Mouse (Mus musculus): ENCODE data around the gene Slc22a1.

The Slc22a1 gene

DNA sequence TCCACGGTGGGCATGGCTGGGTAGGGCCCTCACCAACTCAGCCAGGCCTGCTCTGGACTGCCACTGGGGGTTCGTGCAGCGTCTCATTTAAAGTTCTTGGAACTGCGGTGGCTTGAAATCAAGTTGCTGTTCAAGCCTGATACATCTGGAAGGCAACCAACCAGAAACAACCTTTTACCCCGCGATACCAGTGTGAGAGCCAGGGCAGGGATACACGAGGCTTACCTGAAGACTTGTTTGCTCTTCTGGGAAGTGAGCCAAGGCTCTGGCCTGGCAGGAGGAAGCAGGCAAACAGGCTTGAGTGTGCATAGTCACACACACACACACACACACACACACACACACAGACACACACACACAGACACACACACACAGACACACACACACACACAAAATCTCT, at the start of gene Slc22a1:
Gene Slc22a1, minus strand, starts transcription at position 184 of the 400 bp plus-strand sequence.
- DNase-seq: no peak

DNA sequence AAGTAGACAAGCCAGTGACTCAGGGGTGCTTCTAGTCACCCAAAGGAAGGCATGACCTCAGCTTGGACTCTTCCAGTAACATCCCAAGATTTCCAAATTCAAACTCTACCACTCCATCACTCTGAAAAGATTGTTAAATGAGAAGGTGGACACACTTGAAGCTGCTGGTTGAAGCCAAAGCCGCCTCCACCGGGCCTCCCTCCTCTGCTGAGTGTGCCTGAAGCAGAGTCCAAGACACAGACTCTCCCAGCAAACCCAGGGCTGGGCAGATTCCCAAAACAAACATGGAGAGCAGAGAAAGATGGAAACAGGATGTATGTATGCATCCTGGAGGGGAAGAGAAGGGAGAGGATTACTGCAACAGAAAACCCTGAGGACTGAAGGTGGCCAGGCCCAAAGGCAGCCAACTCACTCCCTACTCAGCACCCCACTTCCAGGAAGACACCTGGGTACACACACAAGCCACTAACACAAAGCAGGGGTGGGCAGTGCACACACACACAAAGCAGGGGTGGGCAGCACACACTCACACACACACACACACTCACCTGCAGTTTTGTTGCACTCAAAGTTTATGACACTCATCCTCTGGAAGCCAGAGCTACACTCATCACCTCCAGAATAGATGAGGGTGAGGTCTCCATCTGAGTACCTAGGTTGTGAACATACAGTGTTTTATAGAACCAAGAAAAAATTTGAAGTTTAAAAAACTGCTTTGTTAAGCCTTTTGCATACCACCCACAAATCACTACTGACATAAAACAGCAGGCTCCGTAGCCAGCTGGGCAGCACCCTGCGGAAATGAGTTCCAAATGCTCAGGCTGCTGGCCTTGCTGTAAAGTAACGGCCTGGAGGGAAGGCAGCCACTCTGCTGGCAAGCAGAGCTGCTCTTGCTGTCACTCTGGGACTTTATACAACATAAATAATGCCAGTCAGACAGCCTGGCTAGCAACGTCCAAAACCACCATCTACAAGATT, 49.4 kb upstream of the Slc22a1 start:
- DNase-seq: no peak

DNA sequence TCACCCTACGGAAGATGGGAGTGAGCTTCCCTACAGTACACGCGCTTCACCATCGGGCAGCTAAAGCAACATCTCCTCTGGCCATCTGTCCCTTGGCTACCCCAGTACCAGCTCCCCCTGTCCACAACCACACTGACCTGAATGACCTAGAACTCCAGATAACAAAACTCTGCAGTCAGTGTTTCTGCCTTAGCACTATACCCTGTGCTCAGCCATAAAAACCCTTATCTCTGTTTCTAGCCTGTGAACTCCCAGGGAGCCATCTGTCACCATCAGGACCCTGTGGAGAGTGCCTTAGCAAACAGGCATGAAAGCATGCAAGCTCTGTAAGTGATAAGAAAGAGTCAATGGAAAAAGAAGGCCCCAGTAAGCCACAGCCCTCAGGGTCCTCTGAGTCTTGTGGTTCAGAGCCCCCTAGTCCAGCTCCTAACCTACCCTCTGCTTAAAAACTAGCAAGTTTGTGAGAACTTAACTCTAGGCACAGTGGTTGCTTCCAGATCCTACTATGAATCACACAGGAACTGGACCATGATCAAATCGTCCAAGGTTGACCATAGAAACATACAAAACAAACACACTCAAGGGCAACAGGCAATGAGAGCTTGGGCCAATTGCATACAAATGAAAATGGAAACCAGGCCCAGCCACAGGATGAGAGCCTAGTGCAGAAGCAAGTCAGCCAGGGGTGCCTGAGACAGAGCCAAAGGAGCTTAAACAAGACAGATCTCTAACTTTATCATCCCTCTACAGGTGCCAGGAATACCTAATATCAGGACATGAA, 48.5 kb upstream of the Slc22a1 start:
- DNase-seq: no peak

DNA sequence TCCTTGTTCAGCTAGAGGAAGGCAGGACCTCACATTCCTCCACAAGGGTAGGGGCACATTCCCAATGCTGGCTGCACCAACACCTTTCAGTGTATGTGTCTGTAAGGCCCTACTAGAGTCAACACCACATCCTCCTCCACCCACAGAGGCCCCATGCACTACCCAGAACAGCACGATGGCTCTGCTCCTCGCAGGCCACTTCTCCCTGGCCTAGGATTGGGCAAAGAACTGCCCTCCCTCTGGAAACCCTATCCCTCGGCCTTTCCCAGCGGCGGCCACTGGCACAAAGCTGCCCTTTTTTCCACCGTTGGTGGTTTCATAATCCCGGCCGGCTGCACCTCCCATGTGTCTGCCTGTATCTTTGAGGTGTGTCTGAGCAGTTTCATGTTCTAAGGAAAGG, 47.0 kb upstream of the Slc22a1 start:
- no peak for DNase-seq

DNA sequence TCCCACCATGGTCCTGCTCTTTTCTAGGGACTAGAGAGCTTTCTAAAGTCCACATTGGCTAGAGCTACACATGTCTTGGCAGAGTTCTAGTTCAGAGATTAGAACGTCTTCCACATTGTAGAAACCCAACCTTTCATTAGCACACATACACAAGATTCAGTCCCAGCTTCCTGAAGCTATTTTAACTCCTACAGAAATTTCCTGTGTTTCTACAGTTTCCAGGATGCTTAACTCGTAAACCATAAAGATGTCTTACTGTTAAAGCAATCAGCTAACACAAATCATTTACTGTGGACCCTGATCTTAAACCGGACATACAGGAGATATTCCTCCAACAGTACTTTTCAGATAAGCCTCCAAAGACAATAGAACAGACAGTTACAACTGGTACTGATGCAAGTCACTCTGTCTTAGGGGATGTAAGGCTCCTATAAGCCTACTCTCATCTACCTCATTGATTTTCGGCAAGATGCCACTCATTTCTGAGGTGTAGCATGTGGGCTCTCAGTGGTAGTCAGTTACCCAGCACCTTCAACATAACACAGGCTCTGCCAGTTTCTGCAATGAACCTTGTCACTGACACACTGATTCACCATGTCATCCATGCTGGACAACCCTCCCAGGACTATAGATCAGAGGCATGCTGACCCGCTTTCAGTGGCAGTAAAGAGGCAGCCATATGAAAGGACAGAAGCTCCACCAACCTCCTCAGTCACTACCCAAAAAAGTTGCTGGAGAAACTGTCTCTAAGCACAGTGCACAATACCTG, 45.7 kb upstream of the Slc22a1 start:
- DNase-seq: no peak

DNA sequence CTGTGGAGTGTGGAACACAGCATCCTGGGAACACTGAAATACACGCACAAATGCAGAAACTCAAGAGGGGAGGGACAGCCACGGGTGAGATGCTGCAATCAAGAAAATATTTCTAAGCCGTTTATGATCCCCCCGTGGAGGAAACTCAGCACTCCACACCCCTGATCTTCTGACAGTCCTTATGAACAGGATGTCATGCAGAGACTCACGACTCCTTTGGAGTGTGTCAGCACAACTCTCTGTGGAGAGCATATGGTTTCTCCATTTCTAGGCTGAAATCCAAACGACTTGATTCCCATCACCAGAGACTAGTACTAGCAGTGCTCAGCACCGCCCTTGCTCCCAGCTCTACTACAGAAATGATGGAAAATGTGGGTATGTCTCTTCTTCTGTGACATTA, 42.6 kb upstream of the Slc22a1 start:
- DNase-seq: peak; percentile 54

DNA sequence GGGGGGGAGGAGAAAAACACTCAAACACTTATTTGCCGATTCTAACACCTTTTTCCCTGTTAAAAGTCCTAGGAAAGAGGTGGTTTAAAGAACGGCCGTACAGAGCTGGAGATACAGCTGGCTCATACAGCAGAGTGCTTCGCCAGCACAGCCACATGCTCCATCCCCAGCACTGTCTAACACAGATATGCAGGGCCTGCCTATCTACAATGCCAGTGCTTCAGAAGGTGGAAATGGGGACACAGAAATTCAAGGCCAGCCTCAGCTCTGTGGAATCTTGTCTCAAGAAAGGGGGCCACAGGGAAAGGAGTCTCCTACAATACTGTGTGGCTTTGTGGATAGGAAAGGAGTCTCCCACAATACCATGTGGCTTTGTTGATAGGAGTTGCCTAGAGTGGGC, 41.8 kb upstream of the Slc22a1 start:
- DNase-seq: no peak

DNA sequence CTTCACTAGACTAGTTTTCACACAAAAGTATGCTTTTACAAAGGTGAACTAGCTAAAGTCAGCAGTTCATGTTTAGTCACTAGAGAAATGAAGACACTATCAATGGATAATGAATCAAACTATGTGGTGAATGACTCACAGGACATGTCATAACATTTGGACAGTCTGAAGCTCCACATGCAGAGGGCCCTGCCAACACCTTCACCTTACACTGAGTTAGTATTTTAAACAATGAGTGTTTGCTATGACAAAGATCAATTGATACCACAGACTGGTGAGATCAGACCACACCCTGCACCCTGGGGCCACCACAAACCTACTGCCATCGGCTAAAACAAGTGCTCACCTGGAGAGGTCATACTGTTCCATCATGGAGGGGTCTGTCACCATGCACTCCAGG, 39.4 kb upstream of the Slc22a1 start:
- DNase-seq: no peak

DNA sequence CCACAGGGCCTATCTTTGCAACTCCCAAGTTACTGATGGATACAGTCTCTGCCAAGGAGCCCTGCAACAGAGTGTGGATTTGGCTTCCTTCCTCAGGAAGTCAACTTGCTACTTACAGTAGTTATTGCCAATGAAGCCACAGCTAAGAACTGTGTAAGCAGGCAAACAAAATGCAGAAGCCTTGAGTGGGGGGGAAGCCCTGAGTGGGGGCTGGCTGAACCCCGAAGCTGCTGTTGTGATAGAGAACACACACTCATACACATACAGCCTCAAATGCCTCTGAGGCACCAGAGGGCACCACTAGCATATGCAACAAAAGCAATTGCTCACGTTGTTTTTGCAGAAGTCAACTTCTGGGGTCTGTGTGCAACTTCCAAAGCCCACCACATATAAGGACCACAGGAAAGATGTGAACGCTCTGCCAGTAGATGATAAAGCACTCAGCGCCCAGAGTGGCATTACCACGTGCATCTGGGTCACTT, 38.5 kb upstream of the Slc22a1 start:
- DNase-seq: no peak

DNA sequence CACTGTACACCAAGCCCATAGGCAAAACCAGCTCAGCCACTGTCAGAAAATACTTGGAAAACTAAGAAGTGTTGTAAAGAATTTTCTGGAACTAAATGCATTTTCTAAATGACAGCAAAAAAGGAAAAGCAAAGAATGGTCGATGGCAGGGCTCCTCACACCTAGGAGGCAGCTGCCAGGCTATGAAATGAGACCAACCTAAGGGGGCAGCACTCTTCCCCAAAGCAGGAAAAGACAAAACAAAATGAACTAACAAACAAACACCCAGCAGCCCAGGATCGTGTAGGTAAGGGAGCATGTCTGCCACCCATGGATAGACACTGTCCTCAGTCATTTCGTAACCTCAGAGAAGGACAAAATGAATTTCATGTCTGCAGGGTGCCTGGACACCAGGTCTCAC, 37.4 kb upstream of the Slc22a1 start:
- DNase-seq: no peak

DNA sequence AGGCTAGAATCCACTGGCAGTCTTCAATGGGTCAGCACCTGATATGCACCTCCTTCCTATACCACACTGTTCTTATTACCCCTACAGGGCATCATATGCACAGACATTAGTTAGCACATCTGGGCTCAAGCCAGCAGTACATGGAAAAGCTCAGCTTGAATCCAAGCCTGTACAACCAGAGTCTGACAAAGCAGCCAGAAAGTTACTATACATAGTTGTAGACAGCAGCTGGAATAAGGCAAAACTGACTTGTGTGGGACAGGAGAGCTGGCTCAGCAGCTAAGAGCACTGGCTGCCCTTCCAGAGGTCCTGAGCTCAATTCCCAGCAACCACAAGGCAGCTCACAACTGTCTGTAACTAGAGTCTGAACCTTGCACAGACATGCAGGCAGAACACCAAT, 36.6 kb upstream of the Slc22a1 start:
- no peak for DNase-seq

DNA sequence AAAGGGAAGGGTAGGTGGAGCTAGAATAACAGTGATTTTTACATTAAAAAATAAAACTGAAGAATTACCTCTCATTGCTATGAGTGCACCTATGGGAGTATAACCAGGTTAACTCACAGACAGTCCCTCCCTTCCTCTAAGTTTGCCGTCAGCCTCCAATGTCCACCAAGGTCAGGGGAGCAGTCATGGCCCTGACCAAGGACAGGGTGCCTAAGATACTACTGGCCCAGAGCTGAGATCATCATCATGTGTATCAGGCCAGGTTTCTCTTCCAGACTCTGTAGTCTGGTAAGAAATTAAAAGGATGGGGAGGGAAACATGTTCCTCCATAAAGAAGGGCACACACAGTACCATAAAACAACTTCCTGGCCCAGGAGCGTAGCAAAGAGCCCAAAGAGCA, 35.3 kb upstream of the Slc22a1 start:
- no peak for DNase-seq

DNA sequence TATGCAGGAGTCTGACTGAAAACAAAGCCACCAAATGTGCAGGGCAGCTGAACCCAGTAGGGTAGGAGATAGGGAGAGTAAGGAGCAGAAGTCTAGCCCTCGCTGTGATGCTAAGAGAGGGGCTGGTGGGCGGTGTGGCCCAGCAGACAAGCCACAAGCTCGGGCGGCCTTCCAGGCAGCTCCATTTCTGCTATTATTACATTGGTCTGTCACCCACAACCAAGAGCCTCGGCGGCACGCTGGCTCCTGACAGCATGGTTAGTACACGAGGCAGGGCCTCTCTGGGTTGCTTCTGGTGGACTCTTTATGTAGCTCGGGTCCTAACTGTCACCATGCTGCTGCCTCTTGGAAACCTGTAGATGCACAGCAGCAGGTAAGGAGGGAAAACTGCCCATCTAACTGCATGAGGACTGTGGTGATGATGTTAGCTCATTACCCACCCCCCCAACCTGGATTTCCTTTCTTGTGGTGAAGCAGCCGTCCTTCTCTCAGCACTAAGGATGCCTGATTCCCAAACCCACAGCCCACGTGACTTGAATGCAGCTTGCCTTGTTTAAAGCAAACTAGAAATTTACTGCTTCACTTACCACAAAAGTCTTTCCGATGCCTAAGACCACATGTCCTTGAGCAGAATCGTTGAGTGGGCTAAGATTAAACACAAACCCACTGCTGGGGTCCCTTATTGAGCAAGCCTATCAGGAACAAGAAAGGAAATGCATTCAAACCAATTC, 34.6 kb upstream of the Slc22a1 start:
- no peak for DNase-seq

DNA sequence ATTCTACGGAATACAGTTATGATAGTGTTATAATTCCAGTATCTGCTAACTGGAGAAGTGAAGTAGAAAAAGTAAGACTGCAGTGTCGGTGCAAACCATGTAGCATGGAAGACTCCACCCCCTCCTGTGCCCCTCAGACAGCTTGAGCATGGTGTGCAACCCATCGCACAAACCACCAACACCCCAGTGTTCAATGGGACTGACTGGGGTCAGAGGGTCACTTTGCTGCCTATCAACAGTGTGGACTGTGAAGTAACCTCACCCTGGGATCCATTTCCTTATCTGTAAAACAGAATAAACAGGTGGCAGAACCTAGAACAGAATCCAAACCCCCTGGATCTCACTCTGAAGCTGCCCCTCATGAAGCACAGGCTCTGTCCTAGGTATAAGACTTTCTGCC, 32.8 kb upstream of the Slc22a1 start:
- no peak for DNase-seq

DNA sequence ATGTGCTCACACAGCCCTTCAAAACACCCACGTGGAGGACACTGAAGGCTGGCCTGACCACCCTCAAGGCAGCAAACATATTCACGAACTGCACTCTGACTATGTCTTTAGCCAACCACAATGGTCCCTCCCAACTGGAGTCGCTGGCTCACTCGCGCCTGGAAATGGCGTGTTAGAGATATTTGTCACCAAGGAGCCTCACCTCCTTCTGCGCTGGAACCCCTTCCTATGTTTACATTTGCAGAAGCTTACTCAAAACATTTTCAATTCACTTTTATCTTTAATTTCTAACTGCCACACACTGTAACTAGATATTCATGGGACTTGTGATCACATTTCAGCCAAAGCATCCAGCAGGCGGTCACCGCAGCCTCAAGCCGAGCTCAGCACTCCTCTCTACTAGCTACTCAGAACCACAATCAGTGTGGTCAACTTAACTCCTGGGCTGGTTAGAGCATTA, 31.0 kb upstream of the Slc22a1 start:
- no peak for DNase-seq

DNA sequence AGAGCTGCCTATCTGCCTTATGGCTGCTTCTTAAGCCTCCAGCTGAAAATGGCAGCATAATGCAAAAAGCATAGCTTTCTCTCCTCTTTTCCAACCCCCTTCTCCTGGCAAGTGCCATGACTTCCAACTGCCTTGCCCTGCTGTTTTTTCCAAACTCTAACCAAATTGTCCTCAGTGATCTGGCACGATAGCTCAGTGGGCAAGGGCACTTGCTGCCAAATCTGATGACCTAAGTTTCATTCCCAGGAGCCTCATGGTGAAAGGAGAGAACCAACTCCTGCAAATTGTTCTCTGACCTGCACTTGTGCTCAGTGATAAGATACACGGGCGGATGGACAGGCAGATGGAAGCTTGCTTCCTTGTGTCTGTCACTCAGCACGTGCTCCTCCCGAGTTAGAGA, 27.3 kb upstream of the Slc22a1 start:
- no peak for DNase-seq

DNA sequence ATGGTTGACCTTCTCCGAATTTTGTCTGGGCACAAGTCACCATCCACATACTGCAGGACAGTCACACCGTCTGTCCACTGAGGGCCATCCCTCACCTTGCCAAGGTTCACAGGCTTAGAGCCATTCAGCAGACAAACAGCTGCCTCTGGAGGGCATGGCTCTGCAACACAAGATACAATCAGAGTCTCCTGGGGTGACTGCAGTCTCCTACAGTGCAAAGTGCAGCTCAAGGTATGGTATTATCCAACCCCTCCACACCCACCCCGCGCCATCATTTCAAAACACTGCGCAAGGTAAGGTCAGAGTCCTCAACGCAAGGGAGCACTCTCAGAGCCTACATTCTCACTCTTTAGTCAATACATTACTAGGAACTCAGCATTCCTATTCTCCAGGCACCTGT, 24.7 kb upstream of the Slc22a1 start:
- DNase-seq: no peak

DNA sequence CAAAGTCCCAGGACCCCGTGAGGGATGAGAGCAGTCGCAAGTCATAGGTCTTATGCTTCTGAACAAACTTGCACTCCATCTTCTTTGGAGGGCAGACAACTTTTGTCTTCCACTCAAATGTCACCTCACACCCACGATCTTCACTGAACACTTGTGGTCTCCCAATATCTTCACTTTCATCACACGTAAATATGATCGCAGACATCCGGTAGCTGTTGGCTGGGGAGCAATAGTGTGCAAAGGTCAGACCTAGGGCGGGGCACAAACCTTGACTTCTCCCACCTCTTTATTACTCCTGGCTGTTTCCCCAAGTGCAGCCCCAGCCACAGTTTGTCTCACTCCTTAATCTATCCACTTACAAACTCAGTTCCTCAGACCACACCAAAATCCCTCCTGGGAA, 16.3 kb upstream of the Slc22a1 start:
- DNase-seq: no peak

DNA sequence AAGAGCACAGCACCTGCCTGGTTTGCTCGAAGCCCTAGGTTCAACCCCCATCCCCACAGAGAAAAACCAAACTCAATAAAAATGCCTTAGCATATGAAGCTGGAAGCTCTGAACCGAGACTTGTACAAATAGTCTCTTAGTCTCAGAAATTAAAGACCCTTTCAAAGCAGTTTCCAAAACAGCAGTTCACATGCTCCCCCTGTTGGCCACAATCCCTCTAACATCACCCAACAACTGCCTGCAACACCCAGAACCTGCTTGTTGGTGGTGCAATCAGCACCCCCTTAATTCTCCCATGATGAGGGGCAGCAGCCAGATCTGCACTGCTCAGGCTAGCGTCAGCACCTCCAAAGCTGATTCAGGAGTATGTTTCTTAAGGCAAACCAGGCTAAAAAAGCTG, 13.9 kb upstream of the Slc22a1 start:
- DNase-seq: no peak

DNA sequence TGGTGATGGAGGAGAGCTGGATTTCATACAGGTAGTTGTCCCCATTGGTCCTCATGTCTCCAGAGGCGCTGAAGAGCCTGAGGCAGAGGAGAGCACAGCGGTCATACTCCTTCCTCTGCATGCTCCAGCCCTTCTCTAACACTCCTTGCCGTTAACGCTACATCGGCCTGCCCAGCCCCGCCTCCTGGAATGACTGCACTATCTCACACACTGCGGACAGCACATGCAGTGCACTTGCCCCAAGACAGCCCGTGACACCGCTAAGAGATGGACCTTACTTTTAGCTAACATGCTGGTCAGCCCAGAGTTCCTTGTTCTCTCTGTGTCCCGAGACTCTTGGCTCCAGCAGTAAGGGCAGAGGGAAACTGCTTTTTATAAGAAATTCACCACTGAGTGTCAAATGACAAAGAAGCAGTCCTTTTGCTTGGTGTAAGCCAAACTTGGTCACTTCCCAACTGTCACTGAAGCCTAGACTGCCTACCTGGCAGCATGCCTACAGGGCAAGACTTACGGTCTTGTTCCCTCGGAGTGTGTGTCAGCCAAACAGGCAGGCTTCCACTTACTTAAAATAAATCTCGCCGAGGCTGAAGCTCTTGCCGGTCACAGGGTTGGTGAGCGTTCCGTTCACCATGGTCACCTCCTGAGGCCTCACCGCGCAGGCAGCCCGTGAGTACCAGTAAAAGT, 12.9 kb upstream of the Slc22a1 start:
- DNase-seq: peak; percentile 55

DNA sequence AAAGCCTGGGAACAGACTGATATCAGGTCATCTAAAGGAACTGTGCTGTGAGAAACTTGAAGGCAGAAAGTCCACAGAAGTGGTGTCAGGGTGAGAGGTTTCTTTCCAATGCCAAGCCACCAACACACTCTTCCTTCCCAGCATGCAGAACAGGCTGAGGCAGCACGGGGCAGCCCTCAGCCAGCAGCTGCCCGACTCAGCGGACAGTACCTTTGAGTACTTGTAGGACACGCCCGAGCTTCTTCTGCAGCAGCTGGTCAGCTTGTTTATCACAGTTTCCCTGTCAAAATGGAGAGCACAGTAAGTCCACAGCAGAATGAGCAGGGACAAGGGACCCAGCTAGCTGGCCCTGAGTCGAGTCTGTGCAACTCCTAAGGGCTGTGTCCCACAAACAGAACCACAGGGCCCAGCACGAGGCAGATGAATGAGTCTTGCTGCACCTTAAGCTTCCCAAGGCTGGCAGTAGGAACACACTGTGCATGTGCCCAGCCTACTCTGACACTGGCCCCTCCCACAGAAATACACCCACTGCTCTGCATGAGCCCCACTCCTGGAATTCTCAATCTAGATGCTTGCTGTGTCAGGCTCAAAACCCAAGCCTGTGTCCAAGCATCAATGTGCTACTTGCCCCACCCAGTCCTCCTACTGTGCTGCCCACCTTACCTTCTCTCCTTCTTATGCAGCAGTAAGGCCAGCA, 9.4 kb upstream of the Slc22a1 start:
- no peak for DNase-seq

Data from cerebellum, adult 11 months (tissue).